Mouse (Mus musculus) cortical plate, adult 2 months (tissue): ENCODE measurements around the gene Hoxc5.

Experiments
- CTCF ChIP-seq: fragments of 200-500 bp; IDR thresholded peaks from 2 replicates; pipeline ENCODE4 v1.5.1; 2011; ENCODE audit warnings: mild to moderate bottlenecking, control low read depth, low read length; ENCODE audit not compliant: insufficient read depth; ENCODE audit errors: extremely low read depth
- POLR2A ChIP-seq: fragments of 200-500 bp; IDR thresholded peaks from 2 replicates; pipeline ENCODE4 v1.6.1; 2011; ENCODE audit warnings: mild to moderate bottlenecking, low read length, control low read depth; ENCODE audit not compliant: insufficient read depth; ENCODE audit errors: extremely low read depth

- no peak for TF ChIP-seq CTCF
- no peak for TF ChIP-seq POLR2A
Measured at GRCm38 (mm10) chr15:102999955-103000354, 32.7 kb downstream of the Hoxc5 start.
